Mouse (Mus musculus): ENCODE measurements around the gene Tcte2.

DNA sequence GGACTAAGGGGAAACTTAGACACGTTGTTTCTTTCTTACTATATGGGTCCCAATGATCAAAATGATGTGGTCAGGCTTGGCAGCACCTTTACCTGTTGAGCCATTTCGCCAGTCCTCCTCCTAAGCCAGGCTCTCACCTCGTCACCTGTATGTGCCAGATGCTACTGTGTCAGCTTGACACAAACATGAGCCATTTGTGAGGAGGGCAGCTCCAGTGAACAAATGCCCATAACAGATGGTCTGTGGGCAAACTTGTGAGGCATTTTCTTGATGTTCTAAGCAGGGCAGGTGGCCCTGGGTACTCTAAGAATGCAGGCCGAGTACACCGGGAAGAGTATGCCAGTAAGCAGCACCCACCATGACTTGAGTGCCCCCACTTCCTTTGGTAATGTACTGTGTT is 20.3 kb upstream of the Tcte2 start:
- no peak for TF ChIP-seq CTCF (IDR thresholded peaks at IDR 0.05; ENCODE audit: low read depth, low read length)
- TF ChIP-seq GATA1 (IDR thresholded peaks at IDR 0.05; ENCODE audit: borderline replicate concordance, low read length): no peak
- TF ChIP-seq POLR2AphosphoS5 (IDR thresholded peaks at IDR 0.05; ENCODE audit: insufficient replicate concordance, low read depth, low read length): no peak
- no peak for TF ChIP-seq TAL1 (conservative IDR thresholded peaks at IDR 0.05; ENCODE audit: low read depth, low read length)

Measured in G1E (cell line).